Mouse (Mus musculus) liver, postnatal 0 days (tissue): ENCODE measurements around the gene Nploc4.

Source experiments
- CTCF ChIP-seq: sonication (generic); IDR thresholded peaks from 2 replicates; pipeline ENCODE4 v1.5.1; 2016; ENCODE audit warnings: antibody characterized with exemption, low read depth
- EP300 ChIP-seq: IDR thresholded peaks from 2 replicates; pipeline ENCODE4 v1.6.1; 2016; ENCODE audit warnings: antibody characterized with exemption, low read depth, mild to moderate bottlenecking

DNA sequence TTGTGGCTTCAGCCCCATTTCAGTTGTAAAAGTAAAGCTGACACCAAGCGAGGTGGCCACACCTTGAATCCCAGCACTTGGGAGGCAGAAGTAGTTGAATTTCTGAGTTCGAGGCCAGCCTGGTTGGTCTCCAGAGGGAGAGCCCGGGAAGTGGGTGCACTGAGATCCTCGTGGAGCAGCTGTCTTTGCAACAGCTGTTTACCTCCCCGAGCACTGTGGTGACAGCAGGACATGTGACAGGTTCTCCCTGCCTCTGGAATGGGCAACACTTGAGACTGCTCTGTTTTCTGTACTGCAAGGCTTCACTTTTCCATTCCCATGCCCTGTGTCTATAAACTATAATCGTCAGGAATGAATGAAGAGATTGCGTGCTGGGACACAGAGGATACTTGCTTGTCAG, 19.7 kb downstream of the Nploc4 start:
- TF ChIP-seq CTCF (no peak), EP300 (no peak)
